Mouse (Mus musculus) midbrain, embryonic 11.5 days (tissue): ENCODE results near the gene Ttc22. TPM values are rescaled to one million over a fixed set of nuclear protein-coding genes. Genes with fewer than 3 reads are reported as not detected.

Experiments used
- ATAC-seq: fragments of 200-750 bp; cut with Nextera tagmentation; 2 replicates; pipeline ENCODE4 v1.8.0; 2017; ENCODE audit warnings: moderate TSS enrichment, moderate library complexity; ENCODE audit not compliant: low FRiP score
- DNase-seq: peaks from one replicate; pipeline ENCODE4 v3.0.0; 2015; ENCODE audit warnings: low spot score; ENCODE audit errors: missing footprints
- H3K27ac ChIP-seq: fragments of 300-500 bp; sonication (generic); 2 replicates; pipeline ENCODE4 v1.5.1; 2014; ENCODE audit warnings: low read depth, low read length
- H3K27me3 ChIP-seq: fragments of 300-500 bp; sonication (generic); 2 replicates; pipeline ENCODE4 v1.6.1; 2014; ENCODE audit warnings: mild to moderate bottlenecking, low read length, moderate library complexity, mixed read lengths; ENCODE audit not compliant: control insufficient read depth, insufficient read depth
- H3K36me3 ChIP-seq: fragments of 300-500 bp; sonication (generic); 2 replicates; pipeline ENCODE4 v1.6.1; 2014; ENCODE audit warnings: mild to moderate bottlenecking, low read length, moderate library complexity, mixed read lengths; ENCODE audit not compliant: control insufficient read depth, insufficient read depth
- H3K4me1 ChIP-seq: fragments of 300-500 bp; sonication (generic); 2 replicates; pipeline ENCODE4 v1.6.1; 2014; ENCODE audit warnings: low read length; ENCODE audit not compliant: control insufficient read depth, insufficient read depth
- H3K4me2 ChIP-seq: fragments of 300-500 bp; sonication (generic); 2 replicates; pipeline ENCODE4 v1.6.1; 2014; ENCODE audit warnings: mild to moderate bottlenecking, moderate library complexity
- H3K4me3 ChIP-seq: fragments of 300-500 bp; sonication (generic); 2 replicates; pipeline ENCODE4 v1.5.1; 2014; ENCODE audit warnings: low read depth, low read length
- H3K9ac ChIP-seq: fragments of 300-500 bp; sonication (generic); 2 replicates; pipeline ENCODE4 v1.6.1; 2014; ENCODE audit warnings: low read length
- H3K9me3 ChIP-seq: fragments of 300-500 bp; sonication (generic); 2 replicates; pipeline ENCODE4 v1.6.1; 2016; ENCODE audit warnings: low read length; ENCODE audit not compliant: control insufficient read depth
- WGBS: fragments of 180-500 bp; shearing (Covaris S2); extraction: QIAGEN DNeasy Blood & Tissue Kit; methylation state at CpG from one replicate; pipeline ENCODE4 v1.1.7; 2014; 5-methylcytosine and 5-hydroxymethylcytosine counted together
- polyA plus RNA-seq: library from polyadenylated mRNA; unstranded; fragments of >200 nt; fragmentation: Nextera tagmentation; extraction: Ambion mirVana; gene quantifications from 2 replicates; pipeline ENCODE4 v1.2.1, GENCODE M21; 2014

Ttc22 gene
- polyA plus RNA-seq, 1 experiment from 2014 or later = not detected

DNA sequence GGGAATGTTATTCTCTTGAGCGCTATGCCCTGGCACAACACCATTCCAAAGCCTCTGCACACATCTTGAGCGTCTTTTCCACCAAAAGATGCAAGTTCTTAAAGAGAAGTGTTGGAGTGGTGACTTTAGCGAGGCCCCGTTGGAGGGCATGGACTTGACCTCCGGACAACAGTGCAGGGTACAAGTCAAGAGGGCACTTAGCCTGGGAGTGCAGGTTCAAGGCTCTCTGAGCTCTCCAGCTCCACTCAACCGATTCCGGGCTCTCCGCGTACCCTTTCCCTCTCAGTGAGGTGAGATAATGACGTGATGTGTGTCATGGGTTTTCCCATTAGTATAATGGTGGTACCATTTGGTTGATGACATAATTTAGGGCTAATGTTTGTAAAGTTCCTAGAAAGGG is 2.0 kb downstream of the Ttc22 start:
- 89% methylated on average over 10 of the region's 10 CpGs for WGBS
- no peak overlapping the region for H3K9ac ChIP-seq
- peaks cover 21% of the 10 kb centered on the region for H3K27me3 ChIP-seq
- H3K36me3 ChIP-seq = no peaks in the 10 kb centered on the region
- DNase-seq (peak; percentile 44), ATAC-seq (no peak)
- H3K4me2 ChIP-seq = no peak overlapping the region
- H3K4me1 ChIP-seq = no peaks in the 10 kb centered on the region
- no peak overlapping the region for H3K4me3 ChIP-seq
- H3K9me3 ChIP-seq = no peaks in the 10 kb centered on the region
- no peak overlapping the region for H3K27ac ChIP-seq

DNA sequence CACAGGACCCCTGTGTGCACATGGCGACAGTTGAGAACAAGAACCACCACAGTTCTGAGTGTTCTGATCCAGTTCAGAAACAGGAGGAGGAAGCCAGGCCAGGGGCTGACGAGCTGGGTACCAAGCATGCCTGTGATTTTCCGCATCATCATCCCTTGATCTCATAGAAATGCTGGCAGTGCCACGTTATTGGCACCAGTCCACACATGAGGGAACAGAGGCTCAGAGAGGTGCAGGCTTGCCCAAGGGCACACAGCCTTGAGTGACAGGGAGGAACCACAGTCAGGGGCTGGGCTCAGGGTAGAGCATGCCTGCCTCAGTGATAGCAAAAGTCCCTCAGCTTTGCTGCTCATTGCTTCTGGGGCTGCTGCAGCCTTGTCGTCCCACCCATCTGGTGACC is 5.6 kb downstream of the Ttc22 start:
- Histone ChIP-seq H3K4me3 (no peak overlapping the region), H3K36me3 (no peaks in the 10 kb centered on the region), H3K27ac (no peak overlapping the region), H3K27me3 (peaks cover 7% of the 10 kb centered on the region), H3K4me2 (no peak overlapping the region), H3K9me3 (no peaks in the 10 kb centered on the region), H3K9ac (no peak overlapping the region), H3K4me1 (0 out of 2 replicates have a peak, but pooled peaks cover 2% of the 10 kb centered on the region)
- WGBS = 80% methylated on average over 5 of the region's 5 CpGs
- ATAC-seq = no peak
- DNase-seq = peak; percentile 70

DNA sequence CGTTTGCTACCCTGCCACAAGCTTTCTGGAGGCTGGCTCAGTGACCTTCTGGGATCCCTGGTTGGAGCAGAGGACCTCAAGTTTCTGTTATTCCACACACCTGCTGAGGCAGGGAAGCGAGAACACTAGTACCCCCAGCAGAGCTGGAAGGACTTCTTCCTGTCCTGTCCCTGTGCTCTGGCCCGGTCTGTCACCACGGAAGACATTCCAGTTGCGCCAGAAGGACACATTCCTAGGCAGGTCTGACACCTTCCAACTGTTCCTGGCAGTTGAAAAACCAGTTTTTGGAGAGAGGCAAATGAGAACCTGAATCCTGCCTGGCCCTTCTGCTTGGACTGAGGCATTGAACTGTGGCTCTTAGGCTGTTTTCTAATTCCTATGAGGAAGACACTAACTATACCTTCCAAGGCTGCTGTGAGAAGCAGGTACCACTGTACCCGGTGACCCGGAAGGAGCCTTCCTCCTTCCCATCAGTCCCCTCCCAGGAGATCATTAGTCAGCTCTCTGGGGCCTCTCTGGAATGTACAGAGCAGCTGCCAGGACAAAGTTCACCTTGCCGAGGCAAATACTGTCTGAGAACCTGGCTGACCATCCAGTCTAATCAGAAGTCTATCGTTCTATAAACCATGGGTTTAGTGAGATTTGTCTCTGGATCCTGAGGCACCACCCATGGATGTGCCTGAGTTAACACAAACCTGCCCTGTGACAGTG is 6.6 kb downstream of the Ttc22 start:
- no peaks in the 10 kb centered on the region; the same call in 1 of the 2 replicates for H3K27me3 ChIP-seq
- no peak overlapping the region for H3K9ac ChIP-seq

DNA sequence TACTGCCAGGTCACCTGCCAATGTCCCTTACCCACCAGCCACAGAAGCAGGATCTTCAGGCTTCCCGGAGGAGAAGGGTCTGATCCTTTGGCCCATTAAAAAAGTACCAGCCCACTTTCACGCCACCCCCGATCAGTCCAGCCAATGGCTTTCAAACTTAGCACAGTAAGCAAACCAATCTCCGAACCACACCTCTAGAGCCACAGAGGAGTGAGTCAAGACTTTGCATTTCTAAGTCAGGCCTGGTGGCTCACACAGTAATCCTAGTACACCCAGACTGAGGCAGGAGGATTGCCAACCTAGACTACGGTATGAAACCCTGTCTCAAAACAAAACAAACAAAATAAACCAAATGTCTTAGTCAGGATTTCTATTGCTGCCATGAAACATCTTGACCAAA is 7.1 kb downstream of the Ttc22 start:
- Histone ChIP-seq H3K27ac (no peak overlapping the region), H3K27me3 (no peaks in the 10 kb centered on the region; the same call in 1 of the 2 replicates), H3K36me3 (no peaks in the 10 kb centered on the region), H3K9me3 (no peaks in the 10 kb centered on the region), H3K4me1 (0 out of 2 replicates have a peak, but pooled peaks cover 2% of the 10 kb centered on the region), H3K9ac (no peak overlapping the region), H3K4me3 (no peak overlapping the region), H3K4me2 (no peak overlapping the region)
- ATAC-seq (no peak), DNase-seq (peak; percentile 28)
- WGBS = 76% methylated on average over 5 of the region's 5 CpGs

More for the DNA sequence above, 6.6 kb downstream of the Ttc22 start:
- WGBS = 59% methylated on average over 9 of the region's 9 CpGs
- Histone ChIP-seq H3K4me3 (no peak overlapping the region), H3K36me3 (no peaks in the 10 kb centered on the region), H3K4me1 (0 out of 2 replicates have a peak, but pooled peaks cover 2% of the 10 kb centered on the region), H3K9me3 (no peaks in the 10 kb centered on the region), H3K27ac (no peak overlapping the region), H3K4me2 (no peak overlapping the region)
- no peak for ATAC-seq
- peak; percentile 76 for DNase-seq

DNA sequence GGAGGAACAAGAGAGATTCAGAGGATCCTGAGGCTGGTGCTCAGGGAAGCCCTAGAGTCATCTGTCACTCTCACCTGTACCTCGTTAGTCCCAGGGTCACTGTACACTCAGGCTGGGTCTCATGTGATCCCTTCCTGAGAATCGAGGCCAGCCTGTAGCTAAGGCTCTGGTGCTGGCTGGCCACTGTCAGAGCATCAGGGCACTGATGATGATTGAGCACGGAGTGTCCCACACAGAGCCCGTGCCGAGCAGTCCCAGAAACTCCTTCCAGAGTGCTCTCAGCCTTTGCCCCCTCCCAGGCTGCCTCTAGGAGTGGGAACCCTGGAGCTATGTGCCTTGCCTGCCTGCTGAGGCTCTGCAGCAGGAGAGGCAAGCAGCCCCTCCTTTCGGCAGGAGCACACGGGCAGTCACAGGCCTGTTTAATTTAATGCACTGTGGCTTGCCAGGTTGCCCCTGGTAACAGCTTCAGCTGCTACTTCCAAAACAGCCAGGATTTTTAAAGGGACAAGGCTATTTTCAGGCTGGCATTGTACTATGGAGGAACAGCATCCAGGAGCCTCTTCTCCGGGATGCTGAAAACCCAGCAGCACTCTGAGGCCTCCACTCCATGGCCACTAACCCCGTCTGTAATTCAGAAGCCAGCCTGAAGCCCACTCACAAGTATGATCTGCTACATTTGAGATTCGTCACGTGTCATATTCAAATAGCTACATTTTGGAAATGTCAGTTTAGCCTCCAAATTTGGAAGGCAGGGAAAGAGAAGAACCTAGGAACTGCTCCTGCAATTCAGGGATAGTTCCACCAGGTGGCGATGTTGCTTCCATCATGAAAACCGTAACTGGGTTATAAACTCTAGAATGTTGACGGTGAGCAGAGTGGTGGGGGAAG is 8.3 kb downstream of the Ttc22 start:
- peak; percentile 54; the same call in 1 of the 2 replicates for ATAC-seq
- H3K9ac ChIP-seq = no peak overlapping the region
- H3K4me3 ChIP-seq = no peak overlapping the region
- DNase-seq = peak; percentile 97
- H3K4me1 ChIP-seq = 0 out of 2 replicates have a peak, but pooled peaks cover 2% of the 10 kb centered on the region
- H3K27ac ChIP-seq = no peak overlapping the region
- H3K36me3 ChIP-seq = no peaks in the 10 kb centered on the region
- no peaks in the 10 kb centered on the region for H3K27me3 ChIP-seq
- H3K4me2 ChIP-seq = no peak overlapping the region
- H3K9me3 ChIP-seq = no peaks in the 10 kb centered on the region
- 27% methylated on average over 14 of the region's 14 CpGs for WGBS

DNA sequence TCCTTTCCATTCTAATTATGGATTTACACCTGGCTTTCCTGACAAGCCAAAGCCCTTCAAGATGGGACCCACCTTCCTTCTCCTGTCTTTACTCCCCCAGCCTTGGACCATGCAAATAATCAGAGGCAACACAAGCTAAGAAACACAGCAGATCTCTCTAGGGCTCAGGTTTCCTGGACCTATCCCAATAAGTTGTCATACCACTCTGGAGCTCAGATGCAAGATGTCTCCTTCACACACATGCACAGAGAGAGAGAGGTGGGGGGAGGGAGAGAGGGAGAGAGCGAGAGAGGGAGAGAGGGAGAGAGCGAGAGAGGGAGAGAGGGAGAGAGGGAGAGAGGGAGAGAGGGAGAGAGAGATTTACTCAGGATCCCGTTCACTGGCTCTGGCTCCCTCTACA is 10.1 kb downstream of the Ttc22 start:
- H3K27ac ChIP-seq = no peak overlapping the region
- 60% methylated on average over 1 of the region's 3 CpGs for WGBS
- no peaks in the 10 kb centered on the region for H3K9me3 ChIP-seq
- 0 out of 2 replicates have a peak, but pooled peaks cover 2% of the 10 kb centered on the region for H3K4me1 ChIP-seq
- H3K4me3 ChIP-seq = no peak overlapping the region
- H3K36me3 ChIP-seq = no peaks in the 10 kb centered on the region
- H3K9ac ChIP-seq = no peak overlapping the region
- DNase-seq = no peak
- H3K27me3 ChIP-seq = no peaks in the 10 kb centered on the region
- ATAC-seq = no peak
- H3K4me2 ChIP-seq = no peak overlapping the region

DNA sequence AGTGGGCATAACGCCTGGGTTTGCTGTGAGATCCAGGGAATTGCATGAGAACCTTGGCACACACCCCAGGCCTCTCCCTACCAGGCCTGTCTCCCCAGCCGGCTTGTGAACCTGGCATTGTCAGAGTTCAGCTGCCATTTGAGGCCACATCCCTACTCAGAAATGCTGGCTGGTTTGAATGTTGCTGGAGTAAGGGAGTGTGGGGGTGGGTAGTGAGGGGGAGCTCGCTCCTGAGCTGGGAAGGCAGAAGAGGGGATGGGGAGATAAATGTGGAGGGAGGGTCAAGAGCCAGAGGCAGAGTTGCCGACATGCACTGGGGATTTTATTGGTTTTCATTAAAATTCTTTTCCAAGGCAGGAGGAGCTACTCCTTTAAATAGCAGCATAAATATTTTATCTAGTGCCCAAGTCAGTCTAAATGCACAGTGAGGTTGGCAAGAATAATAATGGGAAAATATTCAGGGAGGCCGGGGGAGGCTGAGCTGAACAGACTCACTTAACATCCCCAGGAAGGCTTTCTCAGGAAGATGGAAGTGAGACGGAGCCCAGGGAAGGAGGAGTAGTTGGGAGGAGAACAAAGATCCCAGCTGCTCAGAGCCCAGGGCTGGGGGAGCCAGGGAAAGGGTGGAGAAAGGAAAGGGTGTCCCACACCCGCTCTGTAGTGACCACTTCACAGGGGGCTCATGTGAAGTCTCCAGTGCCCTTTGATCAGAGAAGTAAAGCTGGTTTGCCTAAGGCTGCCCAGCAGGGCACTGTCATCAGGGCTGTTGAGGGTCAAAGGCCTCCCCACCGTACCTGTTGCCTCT is 11.3 kb downstream of the Ttc22 start:
- DNase-seq (peak; percentile 53), ATAC-seq (no peak)
- Histone ChIP-seq H3K27me3 (no peaks in the 10 kb centered on the region), H3K9me3 (no peaks in the 10 kb centered on the region), H3K27ac (no peak overlapping the region), H3K36me3 (no peaks in the 10 kb centered on the region), H3K4me1 (0 out of 2 replicates have a peak, but pooled peaks cover 2% of the 10 kb centered on the region), H3K4me2 (no peak overlapping the region), H3K9ac (no peak overlapping the region), H3K4me3 (no peak overlapping the region)
- 36% methylated on average over 8 of the region's 8 CpGs for WGBS

DNA sequence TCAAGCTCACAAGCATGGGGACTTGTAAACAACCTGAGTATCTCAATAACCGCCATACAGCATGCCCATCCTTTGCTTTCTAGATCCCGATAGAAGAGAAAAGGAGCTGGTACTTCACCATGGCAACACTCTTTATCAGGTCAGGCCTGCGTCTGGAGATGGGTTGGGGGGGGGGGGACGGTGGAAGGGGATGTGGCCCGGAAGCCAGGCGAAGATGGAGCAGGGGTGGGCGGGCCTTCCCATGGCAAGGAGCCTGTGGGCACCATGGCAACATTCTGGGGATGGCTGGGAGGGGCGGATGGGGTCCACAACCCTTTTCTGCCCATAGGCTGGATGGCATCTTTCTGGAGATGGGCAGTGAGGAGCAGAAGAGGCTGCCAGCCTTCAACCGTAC is 11.9 kb downstream of the Ttc22 start:
- peak; percentile 51 for DNase-seq
- Histone ChIP-seq H3K36me3 (no peaks in the 10 kb centered on the region), H3K9ac (no peak overlapping the region), H3K27me3 (no peaks in the 10 kb centered on the region), H3K4me3 (no peak overlapping the region), H3K27ac (no peak overlapping the region), H3K4me1 (0 out of 2 replicates have a peak, but pooled peaks cover 2% of the 10 kb centered on the region), H3K4me2 (no peak overlapping the region), H3K9me3 (no peaks in the 10 kb centered on the region)
- ATAC-seq = no peak
- WGBS = 55% methylated on average over 9 of the region's 9 CpGs
